Mouse (Mus musculus) heart, postnatal 36 days (tissue): ENCODE data around the gene Bcor. TPM values are rescaled to one million over a fixed set of nuclear protein-coding genes. Genes with fewer than 3 reads are reported as not detected.

Experiments used
- DNase-seq, 2 experiments: peaks; one replicate each; pipeline ENCODE4 v3.0.0; 2021 to 2022
- intact Hi-C: fragments of 180-260 bp; cut with DNase I; formaldehyde crosslinking; loops from one replicate; pipeline ENCODE4 v1.15.1; 2025
- total RNA-seq, 2 experiments: library from RNA; stranded (reverse); gene quantifications; 2 replicates each; pipeline ENCODE4 v1.2.3; 2021

Bcor gene
- total RNA-seq, 2 experiments from 2014 or later, result 20.0 to 25.9 TPM

- DNase-seq, result peak; percentile 63 to 72
- intact Hi-C loops, result loop anchor here (1.0 kb wide), 1 partner anchor 37 kb away; no protein-coding TSS in a partner anchor
Measured at GRCm38 (mm10) chrX:12129230-12129629, 30.9 kb downstream of the Bcor start.

- peak; percentile 47 to 65 for DNase-seq
- intact Hi-C loops, result loop anchor here (1.0 kb wide), 1 partner anchor 36 kb away; no protein-coding TSS in a partner anchor
Measured at GRCm38 (mm10) chrX:12128165-12129083, 31.7 kb downstream of the Bcor start.

GRCm38 (mm10) chrX:12127799-12128164 is 32.4 kb downstream of the Bcor start:
- intact Hi-C loops, result no loop called here
- DNase-seq, result peak in 1 of 2 experiments; percentile 46

GRCm38 (mm10) chrX:12127106-12127670 is 33.0 kb downstream of the Bcor start:
- DNase-seq, result no peak
- intact Hi-C loops, result no loop called here

- no peak for DNase-seq
- intact Hi-C loops, result no loop called here
Measured at GRCm38 (mm10) chrX:12126408-12127105, 33.6 kb downstream of the Bcor start.

- no peak for DNase-seq
- intact Hi-C loops, result no loop called here
Measured at GRCm38 (mm10) chrX:12124571-12124970, 35.6 kb downstream of the Bcor start.

GRCm38 (mm10) chrX:12123687-12124087 is 36.5 kb downstream of the Bcor start:
- no peak for DNase-seq
- intact Hi-C loops, result no loop called here

- intact Hi-C loops, result no loop called here
- peak; percentile 20 to 50 for DNase-seq
Measured at GRCm38 (mm10) chrX:12122594-12123331, 37.4 kb downstream of the Bcor start.

- intact Hi-C loops, result no loop called here
Measured at GRCm38 (mm10) chrX:12119476-12119875, 40.7 kb downstream of the Bcor start.

GRCm38 (mm10) chrX:12116128-12116527 is 44.0 kb downstream of the Bcor start:
- intact Hi-C loops, result no loop called here
- DNase-seq, result no peak

More at GRCm38 (mm10) chrX:12119476-12119875, 40.7 kb downstream of the Bcor start:
- no peak for DNase-seq

- intact Hi-C loops, result no loop called here
- DNase-seq, result no peak
Measured at GRCm38 (mm10) chrX:12112166-12112565, 48.0 kb downstream of the Bcor start.

GRCm38 (mm10) chrX:12110518-12110917 is 49.6 kb downstream of the Bcor start:
- DNase-seq, result no peak

GRCm38 (mm10) chrX:12105358-12105757 is 54.8 kb downstream of the Bcor start:
- no peak for DNase-seq
- intact Hi-C loops, result no loop called here

More at GRCm38 (mm10) chrX:12110518-12110917, 49.6 kb downstream of the Bcor start:
- intact Hi-C loops, result no loop called here

- intact Hi-C loops, result no loop called here
- DNase-seq, result no peak
Measured at GRCm38 (mm10) chrX:12096783-12097526, 63.2 kb downstream of the Bcor start.

GRCm38 (mm10) chrX:12093371-12093770 is 66.8 kb downstream of the Bcor start:
- DNase-seq, result no peak
- intact Hi-C loops, result loop anchor here (5.0 kb wide), 1 partner anchor 159 kb away; no protein-coding TSS in a partner anchor

- intact Hi-C loops, result loop anchor here (1.0 to 5.0 kb wide), 3 partner anchors 38 to 161 kb away; no protein-coding TSS in a partner anchor
- peak; percentile 56 to 72 for DNase-seq
Measured at GRCm38 (mm10) chrX:12091431-12092061, 68.6 kb downstream of the Bcor start.

- peak; percentile 75 to 81 for DNase-seq
- intact Hi-C loops, result loop anchor here (2.0 to 5.0 kb wide), 2 partner anchors 66 to 161 kb away; no protein-coding TSS in a partner anchor
Measured at GRCm38 (mm10) chrX:12090871-12091404, 69.2 kb downstream of the Bcor start.

GRCm38 (mm10) chrX:12090151-12090870 is 69.8 kb downstream of the Bcor start:
- intact Hi-C loops, result loop anchor here (2.0 to 5.0 kb wide), 2 partner anchors 66 to 162 kb away; no protein-coding TSS in a partner anchor
- DNase-seq, result peak in 1 of 2 experiments; percentile 44
